ENCODE assay signal across 8 mouse cellular contexts in genomic region chr11:43681472-43682414, GRCm38 (mm10). TPM values are rescaled to one million over a fixed set of nuclear protein-coding genes. Genes with fewer than 3 reads are reported as not detected.
DNase-seq lines count a peak whose midpoint lies in the region; ATAC-seq lines count a peak whose summit lies in the region.

Pwwp2a (plus strand) TSS chr11:43681998.

- H3K9ac ChIP-seq in hindbrain, embryonic 15.5 days = peak within 1 kb of the TSS; percentile 93

- H3K4me2 ChIP-seq in hindbrain, embryonic 15.5 days = peak within 1 kb of the TSS; percentile 68

- peaks cover 40% of the 10 kb centered on the region for H3K4me1 ChIP-seq in hindbrain, embryonic 15.5 days (replicated peaks)

- H3K9me3 ChIP-seq in hindbrain, embryonic 15.5 days = no peaks in the 10 kb centered on the region

- peak within 1 kb of the TSS; percentile 98 for H3K27ac ChIP-seq in hindbrain, embryonic 15.5 days (replicated peaks)

- under 1% methylated on average over 65 of the region's 87 CpGs for WGBS in hindbrain, embryonic 15.5 days

- 0 out of 2 replicates have a peak, but pooled peaks cover 5% of the 10 kb centered on the region for H3K36me3 ChIP-seq in hindbrain, embryonic 15.5 days

- H3K4me3 ChIP-seq in hindbrain, embryonic 15.5 days = peak within 1 kb of the TSS; percentile 85

- H3K27me3 ChIP-seq in hindbrain, embryonic 15.5 days = no peaks in the 10 kb centered on the region

- peak; percentile 99 for ATAC-seq in hindbrain, embryonic 15.5 days (ENCODE audit: low FRiP score, low read depth)

- peak; percentile 99 for DNase-seq in T-cell, adult 2 months (ENCODE audit: low spot score)
- peak; percentile 98 to 99 for DNase-seq in cerebellum, postnatal 36 days
- DNase-seq in frontal cortex, postnatal 36 days (ENCODE audit: low spot score in 2 of 2) = peak; percentile 98 to 99
- peak; percentile 93 for DNase-seq in left cerebral cortex, adult 11 months (ENCODE audit: low spot score)
- DNase-seq in lung, postnatal 4 days = peak; percentile 99 to 100
- DNase-seq in retina, postnatal 7 days (ENCODE audit: low read depth, low spot score) = peak; percentile 99
- peak; percentile 95 for DNase-seq in urinary bladder, adult 2 months (ENCODE audit: low spot score)

RNA-seq across cellular contexts. Expression of gene Pwwp2a, which starts in this region (rescaled TPM):
- 26.8 and 31.5 TPM in 2 replicates for polyA plus RNA-seq in hindbrain, embryonic 15.5 days (2015; fragmentation: Nextera tagmentation; extraction: Ambion mirVana)
- polyA plus RNA-seq in urinary bladder, adult 2 months (2012; rRNA removed) = 25.2 and 25.5 TPM in 2 replicates

Comparison
In these comparisons a context has a peak if more than half of its experiments do, and no peak if none do; other contexts are left out.
1. Peak in every context shown above with its lines: DNase-seq, ATAC-seq, H3K4me3 ChIP-seq and H3K27ac ChIP-seq.